Mouse (Mus musculus) T-helper 1 cell (primary cell): ENCODE measurements around the gene Trak2.
"Not testable (repeated sequence)": the region's sequence is repeated elsewhere in the genome, so short reads cannot be mapped to it uniquely, and the experiment has no call there.

Source experiments
- in situ Hi-C: fragments of 300-600 bp; cut with MboI, MseI; formaldehyde crosslinking; loops from one replicate; pipeline ENCODE4 v1.15.1; 2025; ENCODE audit warnings: high pct_unique_total_duplicates

The Trak2 gene

DNA sequence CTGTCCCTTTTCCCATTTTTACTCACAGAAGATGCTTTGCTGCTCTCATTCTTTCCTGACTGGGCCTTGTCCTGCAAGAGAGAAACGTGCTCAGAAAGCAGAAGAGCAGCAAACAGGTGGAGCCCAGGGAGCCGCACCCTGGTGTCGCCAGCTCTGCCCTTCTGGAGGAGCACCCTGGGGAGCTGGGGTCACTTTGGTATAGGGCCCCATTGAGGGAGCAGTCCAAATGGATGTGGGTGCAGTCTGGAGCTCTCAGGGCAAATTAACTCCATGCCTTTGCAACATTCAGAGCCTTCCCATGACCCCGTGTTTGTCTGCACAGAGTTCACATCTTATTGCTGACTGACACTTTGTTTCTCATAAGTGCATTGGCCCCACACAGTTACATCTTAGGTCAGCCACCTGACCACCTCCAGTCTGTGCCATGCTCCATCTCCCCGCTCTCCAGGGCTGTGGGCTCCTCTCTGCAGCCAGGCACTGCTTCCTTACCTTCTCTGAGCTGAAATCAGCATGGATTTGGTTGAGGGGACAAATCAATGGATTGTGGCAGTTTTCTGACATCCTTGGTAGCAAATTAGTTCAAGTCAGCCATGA is 82.4 kb downstream of the Trak2 start:
- in situ Hi-C loops = loop anchor here (5.0 kb wide), 1 partner anchor 63 kb away; no protein-coding TSS in a partner anchor

DNA sequence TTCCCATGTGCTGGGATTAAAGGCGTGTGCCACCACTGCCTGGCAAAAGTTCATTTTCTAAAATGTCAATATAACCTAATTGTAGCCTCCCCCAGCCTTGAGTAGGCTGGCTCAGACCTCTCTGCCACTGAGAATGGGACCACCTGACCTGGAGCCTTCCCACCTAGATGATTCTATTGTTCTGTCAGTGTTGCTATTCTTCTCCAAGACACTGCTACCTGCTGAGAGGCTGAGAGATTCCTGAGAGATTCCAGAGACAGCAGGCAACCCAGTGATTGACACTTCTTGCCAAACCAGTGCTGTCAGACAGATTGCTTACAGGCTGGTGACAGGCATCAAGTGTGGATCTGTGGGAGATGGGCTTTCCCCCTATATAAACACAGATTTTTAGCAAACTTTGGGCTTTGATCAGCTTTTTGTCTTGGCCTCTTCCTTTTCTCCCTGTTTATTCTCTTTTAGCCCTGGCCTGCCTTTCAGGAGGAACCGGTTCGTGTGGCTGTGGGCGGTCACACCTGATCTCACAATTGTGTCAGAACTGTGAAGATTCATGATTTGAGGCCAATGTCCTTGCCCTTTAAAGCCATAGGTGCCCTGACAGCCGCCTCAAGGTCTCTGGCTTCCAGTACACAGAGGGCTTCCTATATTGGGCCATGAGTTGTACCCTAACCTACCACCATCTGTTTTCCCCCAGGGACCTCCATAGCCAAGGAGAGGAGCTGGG is 83.2 kb downstream of the Trak2 start:
- in situ Hi-C loops = loop anchor here (5.0 kb wide), 1 partner anchor 63 kb away; no protein-coding TSS in a partner anchor

DNA sequence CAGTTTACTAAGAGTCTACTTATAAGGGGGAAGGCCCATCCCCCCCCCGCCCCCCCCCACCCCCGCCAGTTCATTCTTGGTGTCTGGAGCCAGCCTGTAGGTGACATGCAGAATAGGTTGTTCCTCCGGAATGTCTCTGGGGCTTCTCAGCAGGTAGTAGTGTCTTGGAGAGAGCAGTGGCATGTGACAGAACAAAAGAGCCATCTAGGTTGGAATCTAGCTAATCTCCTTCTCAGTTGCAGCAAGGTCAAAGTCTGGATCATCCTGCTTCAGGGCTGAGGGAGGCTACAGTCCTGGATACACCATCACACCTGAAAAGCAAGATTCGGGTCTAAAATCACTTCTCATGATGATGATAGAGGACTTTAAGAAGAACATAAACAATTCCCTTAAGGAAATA is 87.6 kb downstream of the Trak2 start:
- in situ Hi-C loops = no loop called here

DNA sequence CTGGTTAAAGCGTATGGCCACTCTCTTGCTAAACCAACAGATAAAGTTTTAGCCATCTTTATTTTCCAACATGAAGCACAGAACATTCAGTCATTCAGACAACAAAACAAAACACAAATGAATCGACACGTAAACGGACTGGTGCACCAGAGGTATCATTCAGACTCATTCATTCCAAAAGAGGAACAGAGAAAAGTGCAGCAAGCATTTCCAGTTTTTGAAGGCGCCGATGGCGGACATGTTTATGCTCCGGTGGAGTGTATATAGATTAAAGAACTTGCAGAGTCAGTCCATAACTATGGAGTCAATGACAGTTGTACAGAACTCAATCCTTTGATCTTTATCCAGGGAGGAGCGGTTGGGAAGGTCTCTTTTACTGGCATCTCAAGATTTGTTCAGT is 90.0 kb downstream of the Trak2 start:
- in situ Hi-C loops = not testable (repeated sequence)

DNA sequence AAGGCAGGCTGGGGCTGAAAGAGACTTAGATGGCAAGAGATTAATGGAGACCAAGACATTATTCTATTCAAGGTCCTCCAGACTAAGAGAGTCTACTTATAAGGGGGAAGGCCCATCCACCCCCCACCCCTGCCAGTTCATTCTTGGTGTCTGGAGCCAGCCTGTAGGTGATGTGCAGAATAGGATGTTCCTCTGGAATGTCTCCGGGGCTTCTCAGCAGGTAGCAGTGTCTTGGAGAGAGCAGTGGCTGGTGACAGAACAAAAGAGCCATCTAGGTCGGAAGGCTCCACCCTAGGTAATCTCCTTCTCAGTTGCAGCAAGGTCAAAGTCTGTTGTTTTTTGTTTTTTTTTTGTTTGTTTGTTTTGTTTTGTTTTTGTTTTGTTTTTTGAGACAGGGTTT is 93.9 kb downstream of the Trak2 start:
- in situ Hi-C loops = not testable (repeated sequence)

DNA sequence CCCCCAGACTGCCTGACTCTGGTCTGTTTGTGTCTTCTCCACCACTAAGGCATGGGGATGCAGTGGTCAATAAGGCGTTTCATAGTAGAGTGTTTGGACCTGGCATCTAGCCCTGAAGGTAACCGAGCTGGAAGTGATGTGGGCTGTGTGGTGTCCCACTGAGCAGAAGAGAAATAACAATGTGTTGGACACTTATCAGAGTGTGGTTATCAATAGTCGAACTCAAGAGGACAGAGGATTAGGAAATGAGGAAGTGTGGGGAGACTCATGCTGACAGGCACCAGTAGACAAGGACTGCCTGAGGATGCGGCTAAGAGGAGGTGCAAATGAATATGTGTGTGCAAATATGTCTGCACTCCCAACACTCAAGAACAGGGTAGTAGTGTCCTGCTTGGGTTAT is 96.7 kb downstream of the Trak2 start:
- in situ Hi-C loops = not testable (repeated sequence)

DNA sequence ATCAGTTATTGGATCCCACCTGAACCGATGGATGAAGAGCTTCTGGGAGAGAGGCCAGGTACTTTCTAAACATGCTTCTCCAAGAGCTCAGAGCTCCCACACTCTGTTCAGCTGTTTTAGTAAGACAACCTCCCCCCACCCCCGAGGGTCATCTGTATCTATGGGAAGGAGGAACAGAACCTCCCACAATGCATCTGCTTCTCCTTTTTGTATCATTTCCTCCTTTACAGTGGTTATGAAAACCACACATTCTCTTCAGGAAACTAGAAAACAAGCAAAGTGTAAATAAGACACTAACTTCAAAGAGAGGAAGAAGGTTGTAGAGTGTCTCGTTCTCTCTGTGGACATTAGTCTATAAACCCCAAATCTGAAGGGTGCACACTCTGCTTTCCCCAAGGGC is 112.6 kb downstream of the Trak2 start:
- in situ Hi-C loops = not testable (repeated sequence)

DNA sequence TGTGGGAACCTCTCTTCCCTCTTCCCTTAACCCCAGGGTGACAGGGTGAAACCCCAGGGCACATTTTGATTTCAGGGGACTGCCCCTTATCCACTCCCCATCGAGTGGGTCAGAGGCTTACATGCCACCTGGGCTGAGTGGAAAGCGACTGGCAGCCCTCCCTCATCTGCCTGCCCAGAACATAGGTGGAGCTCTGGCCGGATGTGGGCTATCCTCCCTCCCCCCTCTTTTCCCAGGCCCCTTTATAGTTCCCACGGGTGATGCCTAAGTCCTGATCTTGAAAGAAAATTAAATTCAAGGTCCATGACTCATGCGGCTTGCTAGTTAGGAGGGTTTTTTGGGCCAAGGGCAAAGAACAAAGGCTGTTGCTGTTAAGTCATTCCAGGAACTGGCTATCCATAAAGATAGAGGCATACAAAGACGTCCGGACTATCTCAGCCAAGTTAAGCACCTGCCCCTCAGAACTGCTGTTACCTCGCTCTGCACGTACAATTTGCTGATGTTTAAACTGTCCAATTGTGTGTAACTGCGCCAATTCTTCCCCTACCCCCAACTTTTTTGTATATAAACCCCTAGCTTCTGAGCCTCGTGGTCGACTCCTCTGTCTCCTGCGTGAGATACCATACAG is 113.4 kb downstream of the Trak2 start:
- in situ Hi-C loops = not testable (repeated sequence)

DNA sequence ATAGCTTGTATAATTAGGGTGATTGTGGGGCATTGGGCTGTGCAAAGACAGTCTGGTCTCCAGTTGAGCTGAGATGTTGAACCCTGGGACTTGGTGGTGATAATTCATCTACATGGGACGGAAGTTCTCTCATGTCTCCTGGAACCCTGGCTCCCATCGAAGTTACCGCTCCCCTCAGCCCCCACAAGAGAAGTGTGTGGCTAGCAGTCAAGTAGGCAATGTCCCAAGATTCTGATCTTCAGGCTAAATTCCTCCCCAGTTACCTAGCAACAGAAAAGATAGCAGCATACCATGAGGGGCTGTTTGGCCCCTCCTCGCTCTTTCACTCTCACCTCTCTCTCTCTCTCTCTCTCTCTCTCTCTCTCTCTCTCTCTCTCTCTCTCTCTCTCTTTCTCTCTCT is 114.1 kb downstream of the Trak2 start:
- in situ Hi-C loops = not testable (repeated sequence)

DNA sequence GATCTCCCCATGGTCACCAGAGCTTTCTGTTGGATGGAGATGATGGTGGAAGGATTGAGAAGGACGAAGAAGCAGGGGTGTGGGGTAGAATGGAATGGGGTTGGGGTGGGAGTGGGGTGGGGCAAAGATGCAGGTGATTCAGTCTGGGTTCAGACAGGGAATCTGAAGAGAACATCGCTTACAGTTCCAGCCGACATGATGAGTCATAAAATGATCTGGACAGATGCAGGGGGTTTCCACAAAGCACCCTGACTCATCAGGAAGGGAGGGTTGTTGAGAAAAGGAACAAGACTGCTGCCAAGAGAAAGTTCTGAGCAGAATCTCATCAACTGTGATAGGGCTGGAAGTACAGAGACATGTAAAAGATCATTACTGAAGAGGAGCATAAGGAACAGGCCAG is 116.4 kb downstream of the Trak2 start:
- in situ Hi-C loops = not testable (repeated sequence)
